Mouse (Mus musculus) E14TG2a.4 (cell line): ENCODE measurements around the gene Was.

Experiments
- CTCF ChIP-seq: conservative IDR thresholded peaks from 2 replicates; pipeline ENCODE4 v1.5.1; 2014; ENCODE audit warnings: low read length
- POU5F1 ChIP-seq: IDR thresholded peaks from 2 replicates; pipeline ENCODE4 v1.6.1; 2014; ENCODE audit warnings: low read length, borderline replicate concordance

DNA sequence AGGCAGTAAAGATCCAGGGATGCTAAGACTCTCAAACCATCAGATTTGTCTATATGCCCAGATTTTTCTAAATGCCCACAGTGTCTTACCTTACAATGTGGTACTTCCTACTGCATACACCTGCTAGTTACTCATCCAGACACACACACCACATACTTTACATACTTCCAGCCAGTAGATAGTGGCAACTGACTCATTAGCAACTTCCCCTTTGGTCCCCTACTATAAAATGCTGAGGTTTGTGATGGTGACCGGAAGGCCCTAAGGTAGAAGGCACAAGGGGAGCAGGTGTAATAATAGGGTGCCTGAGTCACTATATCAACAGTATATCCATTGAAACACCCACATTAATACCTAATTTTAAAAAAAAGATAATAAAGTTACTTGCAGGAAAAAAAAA is 21.1 kb downstream of the Was start:
- no peak for TF ChIP-seq CTCF
- no peak for TF ChIP-seq POU5F1
